Mouse (Mus musculus): Measurements from ENCODE around the gene Nuak1.

Nuak1 gene

DNA sequence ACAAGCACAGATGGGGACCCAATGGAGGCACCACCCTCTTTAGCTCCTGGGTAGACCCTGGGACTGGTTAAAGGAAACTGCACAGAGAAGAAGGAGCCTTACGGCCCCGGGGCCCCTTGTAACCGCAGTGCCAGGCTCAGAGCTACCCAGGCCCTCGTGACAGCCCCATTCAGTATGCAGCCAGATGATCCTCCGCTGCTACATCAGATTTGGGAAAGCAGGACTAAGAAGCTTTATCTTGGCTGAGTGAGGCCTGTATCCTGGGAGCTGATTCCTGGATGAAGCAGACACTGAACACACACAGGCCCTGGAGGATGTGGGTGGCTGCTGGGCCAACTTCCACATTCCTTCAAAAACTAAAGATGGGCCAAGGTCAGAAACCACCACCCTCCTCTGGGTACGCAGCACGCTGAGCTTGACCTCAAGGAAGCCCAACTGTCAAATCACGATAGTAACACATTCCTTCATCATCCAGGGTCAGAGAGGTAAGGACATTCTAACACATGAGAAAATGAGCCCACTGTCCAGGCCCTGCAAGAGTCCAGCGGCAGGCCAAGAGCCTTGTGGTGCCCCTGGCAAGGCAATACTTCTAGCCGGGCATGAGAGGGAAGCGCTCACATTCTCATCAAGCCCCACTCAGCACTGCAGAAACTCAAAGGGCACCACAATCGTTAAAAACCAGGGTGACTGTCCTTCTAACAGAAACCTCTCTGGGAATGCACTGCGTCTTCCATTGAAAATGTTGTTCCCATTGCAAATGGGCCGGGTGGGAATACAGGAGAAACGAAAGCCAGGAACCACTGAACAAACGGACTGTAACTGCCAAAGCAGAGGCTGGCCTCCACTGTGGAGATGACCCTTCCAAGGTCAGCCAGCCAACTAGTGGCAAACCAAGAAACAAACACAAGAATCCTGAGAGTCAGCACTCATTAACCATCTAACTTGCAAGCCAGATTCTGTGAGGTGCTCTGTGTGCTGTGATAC, 29.0 kb downstream of the Nuak1 start:
- DNase-seq (ENCODE audit: low read depth, low spot score) = no peak

GRCm38 (mm10) chr10:84408965-84409660, 31.3 kb downstream of the Nuak1 start:
- DNase-seq (ENCODE audit: low read depth, low spot score) = no peak

DNA sequence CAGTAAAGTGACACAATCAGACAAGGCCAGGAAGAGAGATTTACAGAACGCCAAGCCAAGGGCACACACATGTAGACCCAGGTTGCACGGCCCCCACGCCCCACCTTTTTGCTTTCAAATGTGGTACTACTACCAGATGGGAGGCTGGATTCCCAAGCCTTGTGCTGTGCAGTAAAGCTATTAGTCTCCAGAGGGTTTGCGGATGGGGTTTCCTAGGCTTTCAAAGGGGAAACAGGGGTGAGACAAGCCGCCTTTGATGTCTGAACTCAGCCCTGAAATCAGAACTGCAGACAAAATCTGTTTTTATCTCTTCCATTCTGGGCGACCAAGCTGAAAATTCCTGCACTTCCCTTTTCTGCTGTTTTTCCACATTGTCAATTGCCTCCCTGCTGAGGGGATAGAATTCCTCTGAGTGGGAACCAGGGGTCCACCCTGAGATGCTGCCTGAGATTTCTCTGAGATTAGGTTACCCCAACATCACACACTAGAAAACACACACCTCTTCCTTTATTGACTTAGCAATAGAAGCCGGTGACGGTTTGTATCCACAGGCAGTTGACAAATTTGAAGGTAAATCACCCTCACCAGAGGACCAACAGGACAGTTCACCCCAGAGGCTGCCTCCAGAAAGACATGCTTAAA, 35.1 kb downstream of the Nuak1 start:
- no peak for DNase-seq (ENCODE audit: low read depth, low spot score)

- no peak for DNase-seq (ENCODE audit: low read depth, low spot score)
Observed at GRCm38 (mm10) chr10:84401907-84402371, 38.5 kb downstream of the Nuak1 start.

GRCm38 (mm10) chr10:84401189-84401588, 39.2 kb downstream of the Nuak1 start:
- no peak for DNase-seq (ENCODE audit: low read depth, low spot score)

DNA sequence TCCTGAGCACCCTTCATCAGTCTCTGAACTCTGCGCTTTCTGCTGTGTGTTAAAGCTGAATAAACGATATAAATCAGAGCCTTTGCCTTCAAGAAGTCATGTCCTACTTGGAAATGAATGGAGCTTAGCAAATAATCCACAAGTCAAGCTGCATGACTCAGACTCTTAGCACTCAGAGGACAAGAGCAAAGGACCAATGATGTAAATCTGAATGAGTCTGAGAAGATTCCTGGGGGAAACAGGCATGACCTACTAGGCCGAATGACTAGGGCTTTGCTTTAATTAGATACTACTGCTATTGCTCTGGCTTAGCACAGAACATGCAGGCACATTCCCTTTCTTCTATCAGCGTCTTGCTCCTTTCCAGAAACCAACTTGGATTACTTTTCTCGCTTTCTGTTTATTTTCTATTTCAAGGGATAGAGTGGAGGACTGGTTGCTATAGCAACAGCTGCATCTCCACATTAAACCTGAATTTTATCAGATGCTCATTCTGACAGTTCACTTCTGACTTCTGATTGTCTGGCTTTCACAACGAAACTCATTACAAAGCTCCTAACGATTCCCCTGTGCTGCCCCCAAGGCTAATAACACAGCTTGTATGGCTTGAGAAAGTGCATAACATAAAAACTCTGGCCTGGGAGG, 40.2 kb downstream of the Nuak1 start:
- no peak for DNase-seq (ENCODE audit: low read depth, low spot score)

GRCm38 (mm10) chr10:84397276-84397675, 43.1 kb downstream of the Nuak1 start:
- no peak for DNase-seq (ENCODE audit: low read depth, low spot score)

DNA sequence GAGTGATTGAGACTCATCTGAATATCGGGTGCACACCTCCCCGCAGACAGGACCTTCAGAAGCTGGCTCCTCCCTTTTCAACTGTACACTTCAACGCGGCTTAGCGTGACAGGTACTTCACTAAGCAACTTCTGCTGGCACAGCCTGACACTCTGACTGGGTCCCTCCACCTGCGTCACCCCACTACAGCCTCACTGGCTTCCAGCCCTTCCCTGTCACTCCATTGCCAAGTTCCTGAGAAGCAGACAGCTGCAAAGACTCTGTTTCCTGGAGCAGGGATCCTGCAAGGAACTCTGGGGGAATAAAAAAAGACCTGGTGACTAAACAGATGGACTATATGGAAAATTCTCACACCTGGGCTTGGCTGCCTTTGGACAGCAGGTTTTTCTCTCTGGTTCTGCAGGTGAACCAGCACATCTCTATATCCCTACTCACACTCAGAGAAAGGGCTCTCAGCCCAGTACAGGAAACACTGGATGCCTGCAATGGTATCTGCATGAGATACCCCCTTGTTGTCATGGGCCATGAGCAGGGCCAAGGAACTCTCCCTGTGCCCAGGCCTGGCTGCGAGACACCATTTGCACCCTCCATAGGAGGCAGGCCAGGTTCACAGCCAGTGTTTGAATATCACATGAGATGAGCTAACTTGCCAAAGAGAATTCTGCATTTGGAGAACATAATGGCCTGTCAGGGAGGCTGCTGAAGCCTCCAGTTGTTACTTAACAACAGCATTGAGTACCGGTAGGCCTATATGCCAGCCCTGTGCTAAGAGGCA, 44.3 kb downstream of the Nuak1 start:
- no peak for DNase-seq (ENCODE audit: low read depth, low spot score)

DNA sequence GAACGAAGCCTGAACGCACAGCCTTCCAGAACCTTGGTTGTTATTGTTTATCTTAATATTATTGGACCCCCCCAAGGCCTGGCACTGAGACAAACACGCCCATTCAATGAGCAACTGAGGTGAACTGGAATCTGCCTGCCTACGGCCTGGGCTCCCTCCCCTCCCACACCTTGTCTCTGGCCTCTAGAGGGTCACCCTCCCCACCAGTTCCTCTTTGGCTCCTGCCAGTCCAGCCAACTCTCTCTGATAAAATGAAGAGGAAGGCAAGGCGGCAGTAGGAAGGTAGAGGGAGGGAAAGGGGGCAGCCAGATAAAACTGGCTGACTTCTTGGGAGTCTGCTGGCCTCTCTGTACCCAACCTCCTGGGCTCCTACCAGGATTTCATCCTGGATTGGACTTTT, 45.1 kb downstream of the Nuak1 start:
- DNase-seq (ENCODE audit: low read depth, low spot score) = no peak

DNA sequence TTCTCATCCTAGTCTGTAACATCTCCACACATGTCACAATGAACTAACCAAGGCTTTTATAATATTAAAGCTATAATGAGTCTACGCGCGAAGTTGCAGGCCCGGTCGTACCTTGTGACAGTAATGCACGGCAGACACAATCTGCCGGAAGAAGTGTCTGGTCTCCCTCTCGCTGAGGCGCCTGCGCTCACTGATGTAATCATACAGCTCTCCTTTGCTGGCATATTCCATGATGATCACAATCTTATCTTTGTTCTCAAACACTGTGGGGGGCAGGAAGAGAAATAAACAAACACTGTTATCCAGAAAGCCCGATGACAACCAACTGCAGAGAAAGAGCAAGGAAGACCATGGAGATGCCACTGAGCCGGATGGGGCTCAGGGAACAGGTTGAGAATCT, 46.5 kb downstream of the Nuak1 start:
- DNase-seq (ENCODE audit: low read depth, low spot score) = no peak

GRCm38 (mm10) chr10:84393405-84393804, 47.0 kb downstream of the Nuak1 start:
- no peak for DNase-seq (ENCODE audit: low read depth, low spot score)

- no peak for DNase-seq (ENCODE audit: low read depth, low spot score)
Observed at GRCm38 (mm10) chr10:84392723-84393081, 47.7 kb downstream of the Nuak1 start.

DNA sequence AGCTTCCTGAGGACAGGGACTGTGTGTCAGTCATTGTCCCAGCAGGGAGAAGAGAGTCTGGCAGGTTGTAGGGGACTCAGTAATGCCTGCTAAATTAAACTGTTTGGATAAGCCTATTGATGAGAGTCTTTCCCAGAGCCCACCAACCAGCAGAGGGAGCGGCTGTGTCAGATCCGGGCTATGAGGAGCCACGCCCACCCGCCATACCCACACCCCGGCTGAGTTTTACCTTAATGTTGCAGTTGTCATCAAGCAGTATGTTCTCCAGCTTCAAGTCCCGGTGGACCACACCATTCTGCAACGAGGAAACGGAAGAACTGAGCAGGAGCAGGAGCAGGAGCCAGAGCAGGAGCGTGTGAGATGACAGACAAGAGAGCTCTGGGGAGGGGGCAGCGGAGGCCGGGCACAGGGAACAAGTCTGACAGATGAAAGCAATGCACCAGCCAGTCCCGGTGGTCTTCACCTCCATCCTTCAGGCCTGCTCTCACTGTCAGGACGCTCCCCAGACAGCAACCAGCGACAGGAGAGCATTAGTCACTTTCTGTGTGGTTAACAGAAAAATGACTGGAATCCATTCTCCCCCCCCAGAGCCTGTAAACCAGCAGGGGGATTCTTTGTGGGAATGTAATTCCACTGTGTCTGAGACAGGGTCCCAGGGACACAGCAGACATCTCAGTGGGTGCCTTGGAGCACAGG, 48.2 kb downstream of the Nuak1 start:
- no peak for DNase-seq (ENCODE audit: low read depth, low spot score)

DNA sequence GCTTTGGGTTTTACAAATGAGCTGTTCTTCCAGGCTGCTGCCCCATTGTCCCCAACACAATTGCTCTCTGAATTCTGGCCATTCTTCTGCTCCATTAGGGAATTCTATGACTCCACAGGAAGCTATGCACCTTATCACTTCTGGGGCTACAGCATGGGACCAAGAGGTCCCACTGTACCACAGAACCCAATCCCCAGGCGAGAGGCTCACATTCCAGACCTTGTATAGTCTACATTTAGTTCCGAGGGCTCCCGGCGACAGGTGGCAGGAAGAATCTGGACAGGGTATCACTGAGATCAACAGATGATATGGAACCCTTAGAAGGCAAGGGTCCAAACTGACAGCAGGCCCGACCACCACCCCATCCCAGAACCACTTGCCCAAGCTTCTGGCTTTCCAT, 50.7 kb downstream of the Nuak1 start:
- no peak for DNase-seq (ENCODE audit: low read depth, low spot score)

DNA sequence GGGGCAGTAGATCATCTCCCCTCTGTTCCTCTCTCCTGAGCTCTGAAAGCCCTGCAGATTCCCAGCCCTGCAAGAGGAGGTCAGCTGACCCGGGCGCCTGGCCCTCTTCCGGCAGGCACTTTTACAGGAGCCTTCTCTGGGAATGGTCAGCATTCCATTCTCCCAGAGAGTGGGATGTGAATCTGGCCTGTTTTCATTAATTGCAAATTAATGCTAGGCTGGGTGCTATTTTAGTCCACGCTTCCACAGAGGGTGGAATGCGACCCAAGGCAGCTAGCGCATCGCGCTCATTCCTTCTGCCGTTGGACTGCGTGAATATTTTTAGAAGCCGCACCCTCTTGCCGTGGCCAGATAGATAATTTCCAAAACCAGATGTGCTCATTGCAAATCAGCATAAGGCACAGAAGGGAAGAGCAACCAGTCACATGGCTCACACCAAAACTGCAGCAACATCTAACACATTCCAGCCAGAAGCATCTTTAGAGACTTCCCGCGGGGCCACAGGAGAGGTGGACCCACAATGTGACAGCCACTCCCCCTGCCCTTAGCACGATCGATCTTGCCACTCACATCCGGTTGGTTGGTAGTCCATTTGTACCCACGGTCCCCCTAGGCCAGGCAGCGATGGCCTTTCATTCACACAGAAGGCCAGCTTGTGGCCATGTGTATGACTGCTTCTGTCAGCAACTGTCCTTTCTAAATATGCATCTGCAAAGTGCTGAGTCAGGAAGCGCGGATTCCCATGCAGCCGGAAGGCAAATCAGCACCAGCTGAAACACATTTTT, 51.8 kb downstream of the Nuak1 start:
- DNase-seq (ENCODE audit: low read depth, low spot score) = no peak

DNA sequence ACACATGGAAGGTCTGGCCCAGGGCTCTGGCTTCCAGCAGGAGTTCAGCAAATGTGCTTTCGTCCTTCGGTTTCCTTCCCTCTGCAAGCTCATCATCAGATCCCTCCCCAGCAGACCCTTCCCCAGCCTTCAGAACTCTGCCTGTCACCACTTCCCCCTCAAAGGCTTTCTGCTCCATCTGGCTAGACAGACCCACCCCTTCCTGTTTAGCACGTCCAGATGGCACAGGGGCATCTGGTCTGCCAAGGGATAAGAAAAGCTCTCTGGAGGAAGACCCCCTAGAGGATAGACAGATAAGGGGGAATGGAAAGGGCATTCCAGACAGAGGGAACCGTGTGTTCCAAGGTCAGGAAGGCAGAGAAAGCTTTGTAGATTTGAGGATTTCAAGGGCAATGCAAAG, 53.1 kb downstream of the Nuak1 start:
- no peak for DNase-seq (ENCODE audit: low read depth, low spot score)

- no peak for DNase-seq (ENCODE audit: low read depth, low spot score)
Observed at GRCm38 (mm10) chr10:84386625-84387242, 53.7 kb downstream of the Nuak1 start.

- DNase-seq (ENCODE audit: low read depth, low spot score) = no peak
Observed at GRCm38 (mm10) chr10:84386214-84386613, 54.2 kb downstream of the Nuak1 start.

GRCm38 (mm10) chr10:84384761-84385160, 55.6 kb downstream of the Nuak1 start:
- no peak for DNase-seq (ENCODE audit: low read depth, low spot score)
